Mouse (Mus musculus) kidney, embryonic 15.5 days (tissue): Measurements from ENCODE around the gene Nup210l. TPM values are rescaled to one million over a fixed set of nuclear protein-coding genes. Genes with fewer than 3 reads are reported as not detected.

ENCODE experiments used
- ATAC-seq: fragments of 200-750 bp; cut with Nextera tagmentation; replicated peaks from 2 replicates; pipeline ENCODE4 v1.8.0; 2017; ENCODE audit warnings: moderate TSS enrichment; ENCODE audit not compliant: low FRiP score
- H3K27ac ChIP-seq: fragments of 300-500 bp; sonication (generic); 2 replicates; pipeline ENCODE4 v1.5.1; 2015; ENCODE audit warnings: mild to moderate bottlenecking, inconsistent platforms
- H3K27me3 ChIP-seq: fragments of 300-500 bp; sonication (generic); 2 replicates; pipeline ENCODE4 v1.6.1; 2015; ENCODE audit warnings: inconsistent platforms
- H3K36me3 ChIP-seq: fragments of 300-500 bp; sonication (generic); 2 replicates; pipeline ENCODE4 v1.6.1; 2015; ENCODE audit warnings: inconsistent platforms
- H3K4me1 ChIP-seq: fragments of 300-500 bp; sonication (generic); 2 replicates; pipeline ENCODE4 v1.6.1; 2015; ENCODE audit warnings: inconsistent platforms
- H3K4me2 ChIP-seq: fragments of 300-500 bp; sonication (generic); 2 replicates; pipeline ENCODE4 v1.6.1; 2015; ENCODE audit warnings: moderate library complexity, mild to moderate bottlenecking, inconsistent platforms
- H3K4me3 ChIP-seq: fragments of 300-500 bp; sonication (generic); replicated peaks from 2 replicates; pipeline ENCODE4 v1.5.1; 2015; ENCODE audit warnings: mild to moderate bottlenecking, inconsistent platforms
- H3K9ac ChIP-seq: fragments of 300-500 bp; sonication (generic); 2 replicates; pipeline ENCODE4 v1.6.1; 2015; ENCODE audit warnings: mild to moderate bottlenecking, inconsistent platforms
- H3K9me3 ChIP-seq: fragments of 300-500 bp; sonication (generic); replicated peaks from 2 replicates; pipeline ENCODE4 v1.6.1; 2016; ENCODE audit warnings: inconsistent platforms
- WGBS: fragments of 180-500 bp; shearing (Covaris S2); methylation state at CpG from one replicate; pipeline ENCODE4 v1.1.7; 2015; ENCODE audit warnings: mixed read lengths; 5-methylcytosine and 5-hydroxymethylcytosine counted together
- polyA plus RNA-seq: library from polyadenylated mRNA; unstranded; fragments of >200 nt; fragmentation: Nextera tagmentation; extraction: Ambion mirVana; gene quantifications from 2 replicates; pipeline ENCODE4 v1.2.1, GENCODE M21; 2015

Nup210l gene
- polyA plus RNA-seq, 1 experiment from 2014 or later: 0.40 TPM

GRCm38 (mm10) chr3:90134993-90135392, 31.1 kb downstream of the Nup210l start:
- H3K4me2 ChIP-seq: no peak overlapping the region
- H3K9me3 ChIP-seq: no peaks in the 10 kb centered on the region
- peak overlapping the region; percentile 41; the same call in 1 of the 2 replicates for H3K27ac ChIP-seq
- no peak overlapping the region for H3K9ac ChIP-seq
- H3K4me1 ChIP-seq: peaks cover 13% of the 10 kb centered on the region
- no peak overlapping the region for H3K4me3 ChIP-seq
- no peaks in the 10 kb centered on the region for H3K36me3 ChIP-seq
- H3K27me3 ChIP-seq: no peaks in the 10 kb centered on the region
- 42% methylated on average over 5 of the region's 5 CpGs for WGBS
- ATAC-seq: no peak

DNA sequence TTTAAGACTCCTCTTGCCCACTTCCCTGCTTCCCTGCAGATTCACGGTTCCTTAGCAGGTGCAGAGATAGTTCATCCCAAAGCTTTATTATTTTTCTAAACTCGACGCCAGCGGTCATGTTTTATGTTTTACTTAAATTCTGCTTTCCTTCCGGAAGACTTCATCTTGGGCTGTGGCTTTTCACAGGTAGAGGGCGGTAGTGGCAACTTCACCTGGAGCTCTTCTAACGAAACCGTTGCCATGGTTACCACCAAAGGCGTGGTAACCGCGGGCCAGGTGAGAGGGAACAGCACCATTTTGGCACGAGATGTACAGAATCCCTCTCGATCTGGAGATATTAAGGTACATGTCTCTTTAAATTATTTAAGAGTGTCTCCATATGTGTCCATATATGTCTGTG, 32.7 kb downstream of the Nup210l start:
- WGBS: 39% methylated on average over 13 of the region's 13 CpGs
- no peak for ATAC-seq
- Histone ChIP-seq H3K36me3 (no peaks in the 10 kb centered on the region), H3K4me2 (no peak overlapping the region), H3K9ac (no peak overlapping the region), H3K27ac (no peak overlapping the region), H3K9me3 (no peaks in the 10 kb centered on the region), H3K4me1 (peaks cover 13% of the 10 kb centered on the region), H3K4me3 (no peak overlapping the region), H3K27me3 (no peaks in the 10 kb centered on the region)

GRCm38 (mm10) chr3:90137606-90138005, 33.7 kb downstream of the Nup210l start:
- peaks cover 13% of the 10 kb centered on the region for H3K4me1 ChIP-seq
- 88% methylated on average over 1 of the region's 1 CpGs for WGBS
- no peaks in the 10 kb centered on the region for H3K9me3 ChIP-seq
- no peak for ATAC-seq
- no peak overlapping the region for H3K9ac ChIP-seq
- H3K4me2 ChIP-seq: no peak overlapping the region
- no peaks in the 10 kb centered on the region for H3K36me3 ChIP-seq
- no peak overlapping the region for H3K27ac ChIP-seq
- H3K27me3 ChIP-seq: no peaks in the 10 kb centered on the region
- no peak overlapping the region for H3K4me3 ChIP-seq

DNA sequence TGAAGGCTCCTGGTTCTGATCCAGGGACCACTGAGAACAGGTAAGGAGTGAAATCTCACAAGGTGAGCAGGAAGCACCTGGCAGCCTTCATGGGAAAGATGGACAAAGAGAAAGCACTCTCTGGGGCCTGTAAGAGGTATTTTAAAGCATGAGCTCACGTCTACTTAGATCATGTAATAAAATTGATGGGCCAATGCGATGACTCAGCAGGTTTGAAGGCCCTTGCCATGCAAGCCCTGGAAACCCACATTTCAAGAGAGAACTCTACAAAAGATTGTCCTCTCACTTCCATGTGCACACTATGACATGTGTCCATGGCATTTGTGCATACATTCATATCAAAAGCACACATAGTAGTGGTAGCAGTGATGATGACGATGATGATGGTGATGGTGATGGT, 36.0 kb downstream of the Nup210l start:
- H3K4me2 ChIP-seq: no peak overlapping the region
- H3K9ac ChIP-seq: no peak overlapping the region
- no peak overlapping the region for H3K4me3 ChIP-seq
- H3K4me1 ChIP-seq: peaks cover 5% of the 10 kb centered on the region
- H3K27me3 ChIP-seq: no peaks in the 10 kb centered on the region
- no peak for ATAC-seq
- no peak overlapping the region for H3K27ac ChIP-seq
- H3K36me3 ChIP-seq: no peaks in the 10 kb centered on the region
- H3K9me3 ChIP-seq: no peaks in the 10 kb centered on the region
- WGBS: 80% methylated on average over 3 of the region's 3 CpGs

- 60% methylated on average over 3 of the region's 3 CpGs for WGBS
- H3K4me1 ChIP-seq: no peaks in the 10 kb centered on the region
- H3K4me3 ChIP-seq: no peak overlapping the region
- no peak overlapping the region for H3K4me2 ChIP-seq
- no peaks in the 10 kb centered on the region for H3K9me3 ChIP-seq
- H3K9ac ChIP-seq: no peak overlapping the region
- no peaks in the 10 kb centered on the region for H3K27me3 ChIP-seq
- no peaks in the 10 kb centered on the region for H3K36me3 ChIP-seq
- no peak for ATAC-seq
- H3K27ac ChIP-seq: no peak overlapping the region
Measured at GRCm38 (mm10) chr3:90145461-90145860, 41.5 kb downstream of the Nup210l start.

DNA sequence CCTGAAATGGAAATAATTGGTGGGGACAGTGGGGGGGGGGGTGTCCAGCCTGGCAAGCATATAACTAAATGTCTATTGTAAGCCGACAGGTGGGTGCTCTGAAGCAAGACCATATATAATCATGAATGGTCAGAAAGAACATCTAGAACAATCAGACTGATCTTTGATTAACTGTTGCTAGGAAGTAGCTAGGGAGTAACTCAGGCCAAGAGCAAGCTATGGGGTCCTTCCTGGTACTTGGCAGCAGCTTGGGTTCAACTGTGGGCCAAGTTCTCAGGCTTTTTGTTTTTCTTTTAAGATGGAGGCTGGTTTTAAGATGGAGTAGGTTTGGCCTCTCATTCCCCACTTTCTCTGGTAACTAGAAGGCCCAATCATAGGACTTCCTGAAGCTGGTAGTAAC, 42.7 kb downstream of the Nup210l start:
- no peak for ATAC-seq
- Histone ChIP-seq H3K27me3 (no peaks in the 10 kb centered on the region), H3K9ac (no peak overlapping the region), H3K4me3 (no peak overlapping the region), H3K27ac (no peak overlapping the region), H3K4me2 (no peak overlapping the region), H3K9me3 (no peaks in the 10 kb centered on the region), H3K36me3 (no peaks in the 10 kb centered on the region), H3K4me1 (no peaks in the 10 kb centered on the region)
- 69% methylated on average over 1 of the region's 1 CpGs for WGBS

- Histone ChIP-seq H3K4me2 (no peak overlapping the region), H3K9ac (no peak overlapping the region), H3K4me1 (no peaks in the 10 kb centered on the region), H3K27ac (no peak overlapping the region), H3K4me3 (no peak overlapping the region), H3K9me3 (no peaks in the 10 kb centered on the region), H3K27me3 (no peaks in the 10 kb centered on the region), H3K36me3 (no peaks in the 10 kb centered on the region)
- 90% methylated on average over 12 of the region's 12 CpGs for WGBS
- ATAC-seq: no peak; the same call in 1 of the 2 replicates
Measured at GRCm38 (mm10) chr3:90151086-90151740, 47.3 kb downstream of the Nup210l start.

DNA sequence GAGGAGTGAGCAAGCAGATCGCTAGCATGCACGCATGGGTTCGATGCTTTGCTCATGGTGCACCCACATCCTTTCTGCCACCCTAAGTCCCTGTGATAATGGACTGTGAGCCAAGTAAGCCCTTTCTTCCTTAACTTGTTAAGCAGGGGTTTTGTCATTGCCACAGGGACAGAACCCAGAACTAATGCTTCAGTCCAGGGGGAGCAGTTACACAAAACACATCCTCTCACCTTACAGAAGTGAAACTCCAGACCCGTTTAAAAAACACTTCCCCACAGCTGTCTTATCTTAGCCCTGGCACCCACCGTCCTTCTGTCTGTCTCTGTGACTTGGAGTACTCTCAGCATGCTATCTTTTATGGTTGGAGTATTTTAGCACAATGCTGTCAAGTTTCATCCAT, 52.1 kb downstream of the Nup210l start:
- 0 out of 2 replicates have a peak, but pooled peaks cover 2% of the 10 kb centered on the region for H3K4me1 ChIP-seq
- H3K27me3 ChIP-seq: no peaks in the 10 kb centered on the region
- ATAC-seq: no peak
- 53% methylated on average over 5 of the region's 5 CpGs for WGBS
- no peak overlapping the region for H3K27ac ChIP-seq
- no peaks in the 10 kb centered on the region for H3K9me3 ChIP-seq
- H3K4me2 ChIP-seq: no peak overlapping the region
- no peaks in the 10 kb centered on the region for H3K36me3 ChIP-seq
- H3K4me3 ChIP-seq: no peak overlapping the region
- H3K9ac ChIP-seq: no peak overlapping the region

GRCm38 (mm10) chr3:90159757-90160156, 55.8 kb downstream of the Nup210l start:
- H3K9me3 ChIP-seq: no peaks in the 10 kb centered on the region
- H3K36me3 ChIP-seq: no peaks in the 10 kb centered on the region
- 88% methylated on average over 9 of the region's 9 CpGs for WGBS
- H3K4me2 ChIP-seq: no peak overlapping the region
- H3K27me3 ChIP-seq: no peaks in the 10 kb centered on the region
- H3K4me3 ChIP-seq: no peak overlapping the region
- 0 out of 2 replicates have a peak, but pooled peaks cover 2% of the 10 kb centered on the region for H3K4me1 ChIP-seq
- ATAC-seq: no peak
- H3K9ac ChIP-seq: no peak overlapping the region
- H3K27ac ChIP-seq: no peak overlapping the region

DNA sequence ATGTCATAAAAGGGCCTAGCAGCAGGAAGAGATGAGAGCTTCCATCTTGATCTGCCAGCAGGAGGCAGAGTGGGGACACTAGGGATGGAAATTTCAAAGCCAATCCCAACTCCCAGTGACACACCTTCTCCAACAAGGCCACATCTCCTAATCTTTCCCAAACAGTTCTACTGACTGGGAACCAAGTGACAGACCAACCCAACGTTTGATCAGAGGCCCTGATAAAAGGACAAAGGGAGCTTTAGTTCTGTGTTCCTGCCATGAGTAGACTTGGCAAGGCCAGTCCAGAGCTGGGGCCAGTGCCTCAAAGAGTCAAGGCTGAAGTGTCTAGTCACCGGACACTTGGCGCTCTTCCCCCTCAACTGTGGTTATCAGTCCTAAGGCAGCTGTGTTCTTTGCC, 57.6 kb downstream of the Nup210l start:
- Histone ChIP-seq H3K9me3 (no peaks in the 10 kb centered on the region), H3K36me3 (no peaks in the 10 kb centered on the region), H3K9ac (no peak overlapping the region), H3K27ac (no peak overlapping the region), H3K4me1 (0 out of 2 replicates have a peak, but pooled peaks cover 2% of the 10 kb centered on the region), H3K27me3 (no peaks in the 10 kb centered on the region), H3K4me2 (no peak overlapping the region), H3K4me3 (no peak overlapping the region)
- 77% methylated on average over 3 of the region's 3 CpGs for WGBS
- no peak for ATAC-seq

DNA sequence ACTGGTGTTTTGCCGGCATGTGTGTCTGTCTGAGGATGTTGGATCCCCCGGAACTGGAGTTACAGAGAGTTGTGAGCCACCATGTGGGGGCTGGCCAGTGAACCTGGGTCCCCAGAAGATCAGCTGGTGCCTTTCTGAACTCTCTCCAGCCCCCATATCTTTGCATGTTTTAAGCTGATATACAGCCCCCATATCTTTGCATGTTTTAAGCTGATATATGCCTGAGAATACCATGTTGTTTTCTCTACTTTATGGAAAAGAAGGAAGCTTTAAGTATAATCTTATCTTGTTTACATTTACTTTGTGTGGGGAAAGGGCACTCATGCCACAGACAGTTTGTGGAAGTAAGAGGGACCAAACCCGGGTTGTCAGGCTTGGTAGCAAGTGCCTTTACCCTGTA, 75.6 kb downstream of the Nup210l start:
- Histone ChIP-seq H3K36me3 (no peaks in the 10 kb centered on the region), H3K27me3 (no peaks in the 10 kb centered on the region), H3K27ac (no peak overlapping the region), H3K4me2 (no peak overlapping the region), H3K9ac (no peak overlapping the region), H3K4me3 (no peak overlapping the region), H3K9me3 (no peaks in the 10 kb centered on the region), H3K4me1 (no peaks in the 10 kb centered on the region)
- WGBS: 71% methylated on average over 3 of the region's 3 CpGs
- ATAC-seq: no peak

- no peak overlapping the region for H3K27ac ChIP-seq
- no peak overlapping the region for H3K9ac ChIP-seq
- 82% methylated on average over 3 of the region's 3 CpGs for WGBS
- H3K27me3 ChIP-seq: no peaks in the 10 kb centered on the region
- H3K36me3 ChIP-seq: no peaks in the 10 kb centered on the region
- H3K9me3 ChIP-seq: no peaks in the 10 kb centered on the region
- no peak overlapping the region for H3K4me3 ChIP-seq
- no peak for ATAC-seq
- no peaks in the 10 kb centered on the region for H3K4me1 ChIP-seq
- no peak overlapping the region for H3K4me2 ChIP-seq
Measured at GRCm38 (mm10) chr3:90183581-90183980, 79.6 kb downstream of the Nup210l start.
